ENCODE assay signal across 19 mouse cellular contexts in the genomic region with DNA sequence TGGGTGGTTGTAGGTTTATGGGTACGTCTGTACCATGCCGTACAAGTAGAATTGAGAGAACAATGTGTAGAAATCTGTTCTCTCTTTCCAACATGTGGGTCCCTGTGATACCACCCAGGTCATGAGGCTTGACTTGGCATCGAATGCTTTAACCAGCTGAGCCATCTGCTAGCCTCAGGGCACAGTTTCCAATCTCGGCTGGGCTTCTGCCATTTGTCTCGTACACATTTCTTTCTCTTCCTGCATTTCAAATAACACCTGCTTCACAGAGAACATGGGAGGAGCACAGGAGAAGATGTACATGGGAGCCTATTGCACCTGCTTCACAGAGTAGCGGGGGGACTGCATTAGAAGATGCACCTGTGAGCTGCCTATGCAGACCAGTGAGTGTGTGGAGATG. TPM values are rescaled to one million over a fixed set of nuclear protein-coding genes. Genes with fewer than 3 reads are reported as not detected.
DNase-seq lines count a peak whose midpoint lies in the region; ATAC-seq and TF ChIP-seq lines count a peak whose summit lies in the region.
"Had no signal": no experiment of that assay in that cellular context is flagged by ENCODE, and none has a peak within 500 bp of the region (broad histone marks: within the 10 kb centered on the region; RNA-seq: fewer than 3 reads in every experiment).

No protein-coding gene starts in this region.

- no peaks in the 10 kb centered on the region for H3K36me3 ChIP-seq in hindbrain, postnatal 0 days (ENCODE audit: insufficient read depth, low read length)
- H3K36me3 ChIP-seq in hindbrain, embryonic 11.5 days (ENCODE audit: control insufficient read depth, insufficient read depth, low read length): no peaks in the 10 kb centered on the region
- H3K36me3 ChIP-seq in limb, embryonic 10.5 days: no peaks in the 10 kb centered on the region
- H3K36me3 ChIP-seq: G1E; heart, embryonic 13.5 days; limb, embryonic 15.5 days; midbrain, embryonic 15.5 days; stomach, embryonic 15.5 days had no signal

- H3K4me3 ChIP-seq in hindbrain, postnatal 0 days (ENCODE audit: low read length): no peak overlapping the region
- H3K4me3 ChIP-seq in hindbrain, embryonic 11.5 days (ENCODE audit: low read depth, low read length): no peak overlapping the region
- H3K4me3 ChIP-seq in limb, embryonic 10.5 days: no peak overlapping the region
- H3K4me3 ChIP-seq: heart, embryonic 13.5 days; limb, embryonic 15.5 days; midbrain, embryonic 15.5 days; stomach, embryonic 15.5 days had no signal

- peak; percentile 46; the same call in 1 of the 2 replicates for ATAC-seq in hindbrain, postnatal 0 days
- no peak for ATAC-seq in hindbrain, embryonic 11.5 days (ENCODE audit: low FRiP score)
- peak; percentile 65 for ATAC-seq in cerebellum, adult (ENCODE audit: insufficient number of reproducible peaks, low FRiP score, low TSS enrichment)
- ATAC-seq: liver, postnatal 0 days; midbrain, embryonic 15.5 days had no signal

- no peak overlapping the region for H3K4me2 ChIP-seq in hindbrain, postnatal 0 days (ENCODE audit: low read depth, low read length)
- no peak overlapping the region for H3K4me2 ChIP-seq in hindbrain, embryonic 11.5 days (replicated peaks; ENCODE audit: low read depth, low read length)
- H3K4me2 ChIP-seq: heart, embryonic 13.5 days; limb, embryonic 15.5 days; stomach, embryonic 15.5 days had no signal

- H3K4me1 ChIP-seq in hindbrain, postnatal 0 days (ENCODE audit: insufficient read depth, low read length): peaks cover 10% of the 10 kb centered on the region
- peaks cover 2% of the 10 kb centered on the region; the same call in 1 of the 2 replicates for H3K4me1 ChIP-seq in hindbrain, embryonic 11.5 days (replicated peaks; ENCODE audit: control insufficient read depth, insufficient read depth, low read length)
- H3K4me1 ChIP-seq in limb, embryonic 10.5 days: peaks cover 23% of the 10 kb centered on the region

- DNase-seq in hindbrain, postnatal 0 days (ENCODE audit: low spot score): peak; percentile 76
- no peak for DNase-seq in hindbrain, embryonic 11.5 days (ENCODE audit: low spot score)
- peak; percentile 32 for DNase-seq in A20 (ENCODE audit: low read depth, low spot score)
- peak; percentile 80 to 83 for DNase-seq in cerebellum, postnatal 14 days
- DNase-seq in limb, embryonic 10.5 days (ENCODE audit: low spot score): no peak
- no peak for DNase-seq in c-Kit-positive CD71-positive TER-119-positive erythroid progenitor cells, embryonic 14.5 days (ENCODE audit: low spot score)
- no peak for DNase-seq in lung, postnatal 10 days
- DNase-seq: gastrocnemius, postnatal 36 days; heart, postnatal 4 days; kidney, adult 11 months; liver, postnatal 0 days; lung, postnatal 36 days; right cerebral cortex, adult 18-20 months had no signal

- H3K27ac ChIP-seq in hindbrain, postnatal 0 days: no peak overlapping the region; the same call in 1 of the 2 replicates
- no peak overlapping the region for H3K27ac ChIP-seq in hindbrain, embryonic 11.5 days (ENCODE audit: low read depth, low read length)
- no peak overlapping the region for H3K27ac ChIP-seq in limb, embryonic 10.5 days
- H3K27ac ChIP-seq: heart, embryonic 13.5 days; limb, embryonic 15.5 days; stomach, embryonic 15.5 days had no signal

- H3K27me3 ChIP-seq in hindbrain, postnatal 0 days (ENCODE audit: insufficient read depth, low read length): no peaks in the 10 kb centered on the region
- H3K27me3 ChIP-seq in hindbrain, embryonic 11.5 days (ENCODE audit: control insufficient read depth, insufficient read depth, low read length): no peaks in the 10 kb centered on the region
- no peaks in the 10 kb centered on the region for H3K27me3 ChIP-seq in limb, embryonic 10.5 days (ENCODE audit: low read depth, poor library complexity, severe bottlenecking)
- H3K27me3 ChIP-seq: limb, embryonic 15.5 days; midbrain, embryonic 15.5 days; stomach, embryonic 15.5 days had no signal

- no peak for TF ChIP-seq CTCF in hindbrain, postnatal 0 days (IDR thresholded peaks at IDR 0.05; ENCODE audit: low read depth)

- no peak overlapping the region for H3K9ac ChIP-seq in hindbrain, postnatal 0 days (replicated peaks; ENCODE audit: low read length)
- no peak overlapping the region for H3K9ac ChIP-seq in hindbrain, embryonic 11.5 days (ENCODE audit: low read depth, low read length)
- H3K9ac ChIP-seq: heart, embryonic 13.5 days; limb, embryonic 15.5 days; liver, postnatal 0 days; midbrain, embryonic 15.5 days; stomach, embryonic 15.5 days had no signal

- 49% methylated on average over 6 of the region's 6 CpGs for WGBS in hindbrain, postnatal 0 days
- 86% methylated on average over 6 of the region's 6 CpGs for WGBS in hindbrain, embryonic 11.5 days
- 88% methylated on average over 6 of the region's 6 CpGs for WGBS in limb, embryonic 10.5 days

- H3K9me3 ChIP-seq in hindbrain, postnatal 0 days (ENCODE audit: low read length): no peaks in the 10 kb centered on the region
- no peaks in the 10 kb centered on the region for H3K9me3 ChIP-seq in hindbrain, embryonic 11.5 days (ENCODE audit: control insufficient read depth, low read length)
- H3K9me3 ChIP-seq in limb, embryonic 10.5 days (replicated peaks): no peaks in the 10 kb centered on the region
- H3K9me3 ChIP-seq: G1E; heart, embryonic 13.5 days; limb, embryonic 15.5 days; midbrain, embryonic 15.5 days; stomach, embryonic 15.5 days had no signal

RNA-seq across cellular contexts. Expression of a gene that starts 38.2 kb away (rescaled TPM):
- 27.4 and 27.6 TPM in 2 replicates for total RNA-seq in hindbrain, postnatal 0 days (2014; rRNA removed)
- polyA plus RNA-seq in hindbrain, postnatal 0 days (2015; fragmentation: Nextera tagmentation; extraction: Ambion mirVana): 20.5 and 21.6 TPM in 2 replicates
- polyA plus RNA-seq in hindbrain, embryonic 11.5 days (2014; fragmentation: Nextera tagmentation; extraction: Ambion mirVana): 12.0 and 12.6 TPM in 2 replicates
- polyA plus RNA-seq in limb, embryonic 10.5 days (2016; fragmentation: Nextera tagmentation; extraction: Ambion mirVana): 3.0 and 3.4 TPM in 2 replicates
- total RNA-seq: gastrocnemius, postnatal 36 days had no signal
- polyA plus RNA-seq: G1E had no signal

Comparison
In these comparisons a context has a peak if more than half of its experiments do, and no peak if none do; other contexts are left out.
1. DNase-seq: peak in hindbrain, postnatal 0 days (single experiment), A20 (single experiment) and cerebellum, postnatal 14 days (2 of 2); none in hindbrain, embryonic 11.5 days (single experiment), limb, embryonic 10.5 days (single experiment), c-Kit-positive CD71-positive TER-119-positive erythroid progenitor cells, embryonic 14.5 days (single experiment) and lung, postnatal 10 days (single experiment).